Mouse (Mus musculus) hindbrain, embryonic 16.5 days (tissue): ENCODE measurements around the gene Tnfsf11. TPM values are rescaled to one million over a fixed set of nuclear protein-coding genes. Genes with fewer than 3 reads are reported as not detected.

ENCODE experiments used
- ATAC-seq: fragments of 200-750 bp; cut with Nextera tagmentation; 2 replicates; pipeline ENCODE4 v1.8.0; 2017; ENCODE audit warnings: moderate TSS enrichment, moderate library complexity
- H3K27ac ChIP-seq: fragments of 300-500 bp; sonication (generic); 2 replicates; pipeline ENCODE4 v1.5.1; 2014; ENCODE audit warnings: low read depth, mild to moderate bottlenecking, control low read depth, low read length, moderate library complexity
- H3K27me3 ChIP-seq: fragments of 300-500 bp; sonication (generic); replicated peaks from 2 replicates; pipeline ENCODE4 v1.6.1; 2014; ENCODE audit warnings: low read length; ENCODE audit not compliant: control insufficient read depth, insufficient read depth
- H3K36me3 ChIP-seq: fragments of 300-500 bp; sonication (generic); 2 replicates; pipeline ENCODE4 v1.6.1; 2014; ENCODE audit warnings: mild to moderate bottlenecking, low read length, moderate library complexity, mixed read lengths; ENCODE audit not compliant: control insufficient read depth, insufficient read depth
- H3K4me1 ChIP-seq: fragments of 300-500 bp; sonication (generic); 2 replicates; pipeline ENCODE4 v1.6.1; 2014; ENCODE audit warnings: low read depth, low read length; ENCODE audit not compliant: control insufficient read depth, insufficient read depth
- H3K4me2 ChIP-seq: fragments of 300-500 bp; sonication (generic); 2 replicates; pipeline ENCODE4 v1.6.1; 2014; ENCODE audit warnings: mild to moderate bottlenecking, low read length, control low read depth, moderate library complexity
- H3K4me3 ChIP-seq: fragments of 300-500 bp; sonication (generic); 2 replicates; pipeline ENCODE4 v1.5.1; 2014; ENCODE audit warnings: mild to moderate bottlenecking, low read length, control low read depth, moderate library complexity
- H3K9ac ChIP-seq: fragments of 300-500 bp; sonication (generic); 2 replicates; pipeline ENCODE4 v1.6.1; 2014; ENCODE audit warnings: low read depth, mild to moderate bottlenecking, control low read depth, low read length, moderate library complexity
- H3K9me3 ChIP-seq: fragments of 300-500 bp; sonication (generic); 2 replicates; pipeline ENCODE4 v1.6.1; 2014; ENCODE audit warnings: mild to moderate bottlenecking, low read length, moderate library complexity; ENCODE audit not compliant: control insufficient read depth
- WGBS: fragments of 180-500 bp; shearing (Covaris S2); extraction: QIAGEN DNeasy Blood & Tissue Kit; methylation state at CpG from one replicate; pipeline ENCODE4 v1.1.7; 2014; 5-methylcytosine and 5-hydroxymethylcytosine counted together
- polyA plus RNA-seq: library from polyadenylated mRNA; unstranded; fragments of >200 nt; fragmentation: Nextera tagmentation; extraction: Ambion mirVana; gene quantifications from 2 replicates; pipeline ENCODE4 v1.2.1, GENCODE M21; 2015

Tnfsf11 gene
- polyA plus RNA-seq, 1 experiment from 2014 or later: not detected

- Histone ChIP-seq H3K36me3 (no peaks in the 10 kb centered on the region), H3K27me3 (no peaks in the 10 kb centered on the region), H3K9me3 (no peaks in the 10 kb centered on the region), H3K4me2 (no peak overlapping the region), H3K4me3 (no peak overlapping the region), H3K27ac (no peak overlapping the region), H3K9ac (no peak overlapping the region), H3K4me1 (no peaks in the 10 kb centered on the region)
- 86% methylated on average over 3 of the region's 3 CpGs for WGBS
- no peak for ATAC-seq
Measured at GRCm38 (mm10) chr14:78300914-78301313, 6.9 kb downstream of the Tnfsf11 start.

- whole genome bisulfite sequencing: 94% methylated on average over 7 of the region's 7 CpGs
Measured at GRCm38 (mm10) chr14:78292687-78293086, 15.2 kb downstream of the Tnfsf11 start.

GRCm38 (mm10) chr14:78289912-78290523, 17.8 kb downstream of the Tnfsf11 start:
- Histone ChIP-seq H3K36me3 (no peaks in the 10 kb centered on the region), H3K4me3 (no peak overlapping the region), H3K9me3 (peaks cover 5% of the 10 kb centered on the region; the same call in 1 of the 2 replicates), H3K9ac (no peak overlapping the region), H3K27me3 (no peaks in the 10 kb centered on the region), H3K4me1 (peaks cover 5% of the 10 kb centered on the region), H3K4me2 (no peak overlapping the region), H3K27ac (no peak overlapping the region)
- no peak for ATAC-seq
- 66% methylated on average over 9 of the region's 9 CpGs for WGBS

More at GRCm38 (mm10) chr14:78292687-78293086, 15.2 kb downstream of the Tnfsf11 start:
- H3K27ac ChIP-seq: no peak overlapping the region
- H3K4me3 ChIP-seq: no peak overlapping the region
- no peaks in the 10 kb centered on the region for H3K36me3 ChIP-seq
- no peaks in the 10 kb centered on the region for H3K27me3 ChIP-seq
- peaks cover 5% of the 10 kb centered on the region for H3K4me1 ChIP-seq
- no peak overlapping the region for H3K4me2 ChIP-seq
- H3K9me3 ChIP-seq: peaks cover 5% of the 10 kb centered on the region; the same call in 1 of the 2 replicates
- ATAC-seq: no peak
- H3K9ac ChIP-seq: no peak overlapping the region

GRCm38 (mm10) chr14:78288903-78289302, 18.9 kb downstream of the Tnfsf11 start:
- H3K27me3 ChIP-seq: no peaks in the 10 kb centered on the region
- H3K4me3 ChIP-seq: no peak overlapping the region
- peak; percentile 19; the same call in 1 of the 2 replicates for ATAC-seq
- H3K9me3 ChIP-seq: peaks cover 4% of the 10 kb centered on the region; the same call in 1 of the 2 replicates
- H3K9ac ChIP-seq: no peak overlapping the region
- no peak overlapping the region for H3K4me2 ChIP-seq
- H3K27ac ChIP-seq: no peak overlapping the region
- H3K4me1 ChIP-seq: peaks cover 5% of the 10 kb centered on the region
- 7% methylated on average over 5 of the region's 5 CpGs for WGBS
- no peaks in the 10 kb centered on the region for H3K36me3 ChIP-seq

- Histone ChIP-seq H3K4me3 (no peak overlapping the region), H3K4me1 (peaks cover 5% of the 10 kb centered on the region), H3K36me3 (no peaks in the 10 kb centered on the region), H3K9me3 (no peaks in the 10 kb centered on the region), H3K9ac (no peak overlapping the region), H3K27me3 (no peaks in the 10 kb centered on the region), H3K4me2 (no peak overlapping the region), H3K27ac (no peak overlapping the region)
- no peak for ATAC-seq
- 32% methylated on average over 7 of the region's 7 CpGs for WGBS
Measured at GRCm38 (mm10) chr14:78287906-78288800, 19.7 kb downstream of the Tnfsf11 start.

- Histone ChIP-seq H3K36me3 (no peaks in the 10 kb centered on the region), H3K4me1 (peaks cover 5% of the 10 kb centered on the region), H3K4me3 (no peak overlapping the region), H3K9me3 (no peaks in the 10 kb centered on the region), H3K27me3 (no peaks in the 10 kb centered on the region), H3K27ac (no peak overlapping the region), H3K9ac (no peak overlapping the region), H3K4me2 (no peak overlapping the region)
- ATAC-seq: no peak
- WGBS: 19% methylated on average over 5 of the region's 5 CpGs
Measured at GRCm38 (mm10) chr14:78286011-78286548, 21.8 kb downstream of the Tnfsf11 start.

GRCm38 (mm10) chr14:78282490-78282889, 25.4 kb downstream of the Tnfsf11 start:
- no peak overlapping the region for H3K4me2 ChIP-seq
- no peaks in the 10 kb centered on the region for H3K9me3 ChIP-seq
- no peaks in the 10 kb centered on the region for H3K4me1 ChIP-seq
- H3K4me3 ChIP-seq: no peak overlapping the region
- no peaks in the 10 kb centered on the region for H3K27me3 ChIP-seq
- H3K9ac ChIP-seq: no peak overlapping the region
- 54% methylated on average over 11 of the region's 11 CpGs for WGBS
- no peaks in the 10 kb centered on the region for H3K36me3 ChIP-seq
- no peak overlapping the region for H3K27ac ChIP-seq
- no peak for ATAC-seq

GRCm38 (mm10) chr14:78276395-78276930, 31.4 kb downstream of the Tnfsf11 start:
- H3K4me3 ChIP-seq: no peak overlapping the region
- H3K36me3 ChIP-seq: no peaks in the 10 kb centered on the region
- 63% methylated on average over 18 of the region's 18 CpGs for WGBS
- no peak for ATAC-seq
- H3K27me3 ChIP-seq: no peaks in the 10 kb centered on the region
- H3K9ac ChIP-seq: no peak overlapping the region
- H3K9me3 ChIP-seq: no peaks in the 10 kb centered on the region
- H3K27ac ChIP-seq: no peak overlapping the region
- H3K4me2 ChIP-seq: no peak overlapping the region
- H3K4me1 ChIP-seq: no peaks in the 10 kb centered on the region

GRCm38 (mm10) chr14:78274851-78275250, 33.0 kb downstream of the Tnfsf11 start:
- H3K4me2 ChIP-seq: no peak overlapping the region
- 86% methylated on average over 5 of the region's 5 CpGs for WGBS
- no peak for ATAC-seq
- H3K27ac ChIP-seq: no peak overlapping the region
- no peak overlapping the region for H3K9ac ChIP-seq
- no peaks in the 10 kb centered on the region for H3K36me3 ChIP-seq
- H3K4me3 ChIP-seq: no peak overlapping the region
- no peaks in the 10 kb centered on the region for H3K9me3 ChIP-seq
- no peaks in the 10 kb centered on the region for H3K27me3 ChIP-seq
- H3K4me1 ChIP-seq: no peaks in the 10 kb centered on the region
